Mouse (Mus musculus) hindbrain, embryonic 11.5 days (tissue): ENCODE data around the gene Pgrmc1. TPM values are rescaled to one million over a fixed set of nuclear protein-coding genes. Genes with fewer than 3 reads are reported as not detected.
"Not testable (repeated sequence)": the region's sequence is repeated elsewhere in the genome, so short reads cannot be mapped to it uniquely, and the experiment has no call there.

Experiments used
- ATAC-seq: fragments of 200-750 bp; cut with Nextera tagmentation; 2 replicates; pipeline ENCODE4 v1.8.0; 2017; ENCODE audit warnings: mild to moderate bottlenecking, moderate TSS enrichment, moderate library complexity; ENCODE audit not compliant: low FRiP score
- DNase-seq: peaks from one replicate; pipeline ENCODE4 v3.0.0-alpha.2; 2015; ENCODE audit warnings: low spot score
- H3K27ac ChIP-seq: fragments of 300-500 bp; sonication (generic); 2 replicates; pipeline ENCODE4 v1.5.1; 2014; ENCODE audit warnings: mild to moderate bottlenecking, low read depth, low read length
- H3K27me3 ChIP-seq: fragments of 300-500 bp; sonication (generic); 2 replicates; pipeline ENCODE4 v1.6.1; 2014; ENCODE audit warnings: mild to moderate bottlenecking, low read length, moderate library complexity, mixed read lengths; ENCODE audit not compliant: control insufficient read depth, insufficient read depth
- H3K36me3 ChIP-seq: fragments of 300-500 bp; sonication (generic); 2 replicates; pipeline ENCODE4 v1.6.1; 2014; ENCODE audit warnings: mild to moderate bottlenecking, low read length, moderate library complexity, mixed read lengths; ENCODE audit not compliant: control insufficient read depth, insufficient read depth
- H3K4me1 ChIP-seq: fragments of 300-500 bp; sonication (generic); replicated peaks from 2 replicates; pipeline ENCODE4 v1.6.1; 2014; ENCODE audit warnings: low read length, mixed read lengths; ENCODE audit not compliant: control insufficient read depth, insufficient read depth
- H3K4me2 ChIP-seq: fragments of 300-500 bp; sonication (generic); replicated peaks from 2 replicates; pipeline ENCODE4 v1.6.1; 2014; ENCODE audit warnings: mild to moderate bottlenecking, low read depth, low read length
- H3K4me3 ChIP-seq: fragments of 300-500 bp; sonication (generic); 2 replicates; pipeline ENCODE4 v1.5.1; 2014; ENCODE audit warnings: low read depth, low read length
- H3K9ac ChIP-seq: fragments of 300-500 bp; sonication (generic); 2 replicates; pipeline ENCODE4 v1.6.1; 2014; ENCODE audit warnings: low read depth, low read length
- H3K9me3 ChIP-seq: fragments of 300-500 bp; sonication (generic); 2 replicates; pipeline ENCODE4 v1.6.1; 2016; ENCODE audit warnings: low read length; ENCODE audit not compliant: control insufficient read depth
- WGBS: fragments of 180-500 bp; shearing (Covaris S2); extraction: QIAGEN DNeasy Blood & Tissue Kit; methylation state at CpG from one replicate; pipeline ENCODE4 v1.1.7; 2014; 5-methylcytosine and 5-hydroxymethylcytosine counted together
- polyA plus RNA-seq: library from polyadenylated mRNA; unstranded; fragments of >200 nt; fragmentation: Nextera tagmentation; extraction: Ambion mirVana; gene quantifications from 2 replicates; pipeline ENCODE4 v1.2.1, GENCODE M21; 2014

The Pgrmc1 gene
- polyA plus RNA-seq, result 490 and 494 TPM in 2 replicates

GRCm38 (mm10) chrX:36597707-36598389, at the start of gene Pgrmc1:
Gene Pgrmc1 (plus strand): TSS chrX:36598206.
- Histone ChIP-seq H3K9ac (peak within 1 kb of the TSS; percentile 79), H3K27me3 (no peaks in the 10 kb centered on the region), H3K27ac (peak within 1 kb of the TSS; percentile 61), H3K4me1 (0 out of 2 replicates have a peak, but pooled peaks cover 2% of the 10 kb centered on the region), H3K9me3 (no peaks in the 10 kb centered on the region), H3K36me3 (no peaks in the 10 kb centered on the region), H3K4me3 (peak within 1 kb of the TSS; percentile 62), H3K4me2 (peak within 1 kb of the TSS; percentile 49)
- DNase-seq (peak; percentile 86), ATAC-seq (peak; percentile 95)
- WGBS, result 24% methylated on average over 31 of the region's 45 CpGs

GRCm38 (mm10) chrX:36548798-36549197, 49.2 kb upstream of the Pgrmc1 start:
- Histone ChIP-seq H3K9ac (no peak overlapping the region), H3K4me1 (no peaks in the 10 kb centered on the region), H3K36me3 (no peaks in the 10 kb centered on the region), H3K27me3 (no peaks in the 10 kb centered on the region), H3K4me2 (no peak overlapping the region), H3K27ac (no peak overlapping the region), H3K4me3 (no peak overlapping the region), H3K9me3 (no peaks in the 10 kb centered on the region)
- ATAC-seq, result no peak
- no peak for DNase-seq
- 63% methylated on average over 5 of the region's 5 CpGs for WGBS

GRCm38 (mm10) chrX:36550906-36551305, 47.1 kb upstream of the Pgrmc1 start:
- Histone ChIP-seq H3K27ac (0 out of 2 replicates have a peak overlapping the region, but pooled peaks have one; percentile 6), H3K4me2 (no peak overlapping the region), H3K4me1 (no peaks in the 10 kb centered on the region), H3K9ac (no peak overlapping the region), H3K4me3 (no peak overlapping the region), H3K36me3 (no peaks in the 10 kb centered on the region), H3K27me3 (no peaks in the 10 kb centered on the region), H3K9me3 (no peaks in the 10 kb centered on the region)
- ATAC-seq, result no peak
- DNase-seq, result peak; percentile 57
- 30% methylated on average over 5 of the region's 5 CpGs for WGBS

- ATAC-seq, result no peak
- WGBS, result 44% methylated on average over 6 of the region's 6 CpGs
- Histone ChIP-seq H3K27ac (0 out of 2 replicates have a peak overlapping the region, but pooled peaks have one; percentile 24), H3K9ac (no peak overlapping the region), H3K9me3 (no peaks in the 10 kb centered on the region), H3K4me3 (no peak overlapping the region), H3K4me2 (no peak overlapping the region), H3K4me1 (no peaks in the 10 kb centered on the region), H3K36me3 (no peaks in the 10 kb centered on the region), H3K27me3 (no peaks in the 10 kb centered on the region)
- no peak for DNase-seq
These were observed 46.7 kb upstream of the Pgrmc1 start for GRCm38 (mm10) chrX:36551351-36551750.

GRCm38 (mm10) chrX:36552055-36552587, 45.9 kb upstream of the Pgrmc1 start:
- no peak overlapping the region for H3K4me3 ChIP-seq
- no peaks in the 10 kb centered on the region for H3K4me1 ChIP-seq
- no peak overlapping the region for H3K27ac ChIP-seq
- H3K9me3 ChIP-seq, result no peaks in the 10 kb centered on the region
- peak; percentile 51 for DNase-seq
- no peak overlapping the region for H3K9ac ChIP-seq
- ATAC-seq, result 0 out of 2 replicates have a peak, but pooled peaks have one; percentile 43
- 30% methylated on average over 5 of the region's 5 CpGs for WGBS
- no peaks in the 10 kb centered on the region for H3K36me3 ChIP-seq
- no peaks in the 10 kb centered on the region for H3K27me3 ChIP-seq
- no peak overlapping the region for H3K4me2 ChIP-seq

- no peaks in the 10 kb centered on the region for H3K4me1 ChIP-seq
- no peaks in the 10 kb centered on the region for H3K9me3 ChIP-seq
- no peak overlapping the region for H3K27ac ChIP-seq
- H3K9ac ChIP-seq, result no peak overlapping the region
- no peak for ATAC-seq
- H3K4me3 ChIP-seq, result no peak overlapping the region
- H3K36me3 ChIP-seq, result no peaks in the 10 kb centered on the region
- H3K27me3 ChIP-seq, result no peaks in the 10 kb centered on the region
- no peak overlapping the region for H3K4me2 ChIP-seq
- no peak for DNase-seq
- WGBS, result 84% methylated on average over 3 of the region's 3 CpGs
These were observed 45.3 kb upstream of the Pgrmc1 start for GRCm38 (mm10) chrX:36552715-36553114.

- H3K9me3 ChIP-seq, H3K36me3 ChIP-seq, ATAC-seq, H3K27ac ChIP-seq, DNase-seq, H3K27me3 ChIP-seq, H3K9ac ChIP-seq, H3K4me1 ChIP-seq, H3K4me3 ChIP-seq, H3K4me2 ChIP-seq: not testable (repeated sequence)
- 55% methylated on average over 2 of the region's 2 CpGs for WGBS
These were observed 42.8 kb upstream of the Pgrmc1 start for GRCm38 (mm10) chrX:36555196-36555595.

- WGBS, result 86% methylated on average over 4 of the region's 4 CpGs
- Histone ChIP-seq H3K27ac (no peak overlapping the region), H3K4me1 (no peaks in the 10 kb centered on the region), H3K4me2 (no peak overlapping the region), H3K36me3 (no peaks in the 10 kb centered on the region), H3K9me3 (no peaks in the 10 kb centered on the region), H3K4me3 (no peak overlapping the region), H3K9ac (no peak overlapping the region), H3K27me3 (no peaks in the 10 kb centered on the region)
- ATAC-seq (no peak), DNase-seq (no peak)
These were observed 37.8 kb upstream of the Pgrmc1 start for GRCm38 (mm10) chrX:36560170-36560569.

- ATAC-seq, result no peak
- Histone ChIP-seq H3K4me3 (no peak overlapping the region), H3K27ac (no peak overlapping the region), H3K27me3 (no peaks in the 10 kb centered on the region), H3K9ac (no peak overlapping the region), H3K9me3 (no peaks in the 10 kb centered on the region), H3K36me3 (no peaks in the 10 kb centered on the region), H3K4me1 (no peaks in the 10 kb centered on the region), H3K4me2 (no peak overlapping the region)
- peak; percentile 81 for DNase-seq
- WGBS, result 19% methylated on average over 7 of the region's 7 CpGs
These were observed 36.4 kb upstream of the Pgrmc1 start for GRCm38 (mm10) chrX:36561650-36562049.
